In the genomic region with DNA sequence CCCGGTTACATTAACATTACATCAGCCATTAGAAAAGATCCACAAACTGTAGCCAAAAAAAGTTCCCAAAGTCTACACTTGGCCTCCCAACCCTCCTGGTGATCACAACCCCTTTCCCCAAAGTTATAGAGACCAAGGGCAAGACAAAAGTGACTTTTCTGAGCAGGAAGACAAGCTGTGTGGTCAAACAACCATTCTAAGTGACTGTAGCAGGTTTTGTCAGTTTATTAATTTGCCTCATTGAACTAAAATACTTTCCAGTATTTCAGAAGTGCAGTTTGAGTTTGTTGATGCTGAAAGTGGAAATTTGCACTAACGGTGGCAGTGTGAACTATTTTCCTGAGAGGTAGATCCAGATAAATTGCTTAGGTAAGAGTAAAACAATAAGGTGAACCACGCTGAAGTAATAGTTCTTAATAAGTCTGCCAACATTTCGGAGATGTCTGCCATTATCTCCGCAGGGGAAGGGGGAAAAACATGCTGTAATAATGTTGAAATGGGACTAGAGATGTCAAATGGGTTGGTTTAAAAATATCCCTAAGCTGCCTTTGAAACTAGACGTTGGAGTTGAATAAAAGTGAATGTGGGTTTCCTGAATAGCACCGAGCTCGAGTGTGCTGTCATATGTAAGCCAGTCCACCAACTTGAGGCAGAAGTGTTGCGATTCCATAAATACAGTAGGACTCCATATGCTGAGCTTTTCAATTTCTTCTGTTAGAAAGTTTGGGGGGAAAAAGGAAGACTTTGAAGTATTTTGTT, we compare ENCODE assay signal across 8 mouse cellular contexts. TPM values are rescaled to one million over a fixed set of nuclear protein-coding genes. Genes with fewer than 3 reads are reported as not detected.
DNase-seq lines count a peak whose midpoint lies in the region; ATAC-seq lines count a peak whose summit lies in the region.

No protein-coding gene starts in this region.

- H3K4me1 ChIP-seq in limb, embryonic 15.5 days, result peaks cover 43% of the 10 kb centered on the region

- 38% methylated on average over 9 of the region's 9 CpGs for WGBS in limb, embryonic 15.5 days

- peak overlapping the region; percentile 87 for H3K4me3 ChIP-seq in limb, embryonic 15.5 days

- H3K4me2 ChIP-seq in limb, embryonic 15.5 days, result peak overlapping the region; percentile 90

- peak; percentile 2; the same call in 1 of the 2 replicates for ATAC-seq in frontal cortex, adult (ENCODE audit: low TSS enrichment)
- ATAC-seq in limb, embryonic 15.5 days (ENCODE audit: insufficient number of reproducible peaks, low FRiP score, low TSS enrichment, low read depth), result no peak
- no peak for ATAC-seq in inflammation-experienced regulatory T-cells, adult 6 months

- H3K9ac ChIP-seq in limb, embryonic 15.5 days, result no peak overlapping the region

- no peaks in the 10 kb centered on the region for H3K9me3 ChIP-seq in limb, embryonic 15.5 days

- peaks cover 12% of the 10 kb centered on the region for H3K36me3 ChIP-seq in limb, embryonic 15.5 days

- DNase-seq in frontal cortex, postnatal 10 days (ENCODE audit: low spot score in 2 of 2), result no peak
- peak; percentile 48 for DNase-seq in 416B (ENCODE audit: low read depth)
- DNase-seq in fat pad, adult 2 months (ENCODE audit: extremely low read depth, low read depth, low spot score), result peak; percentile 4
- DNase-seq in T-cell, adult 2 months (ENCODE audit: low spot score), result no peak
- no peak for DNase-seq in urinary bladder, postnatal 14 days (ENCODE audit: low spot score)

- no peaks in the 10 kb centered on the region for H3K27me3 ChIP-seq in limb, embryonic 15.5 days

- H3K27ac ChIP-seq in limb, embryonic 15.5 days, result 0 out of 2 replicates have a peak overlapping the region, but pooled peaks have one; percentile 89

RNA-seq across cellular contexts. Expression of gene Zbtb18, which starts 1.8 kb away (rescaled TPM):
- 1.8 and 3.5 TPM in 2 replicates for polyA plus RNA-seq in limb, embryonic 15.5 days (2015; fragmentation: Nextera tagmentation; extraction: Ambion mirVana)
- 1 to 10 TPM in 2 of 3 experiments, under 1 TPM in 1; 0.63 to 3.9 (median 2.1) TPM for polyA plus RNA-seq in inflammation-experienced regulatory T-cells, adult 6 months (2017; shearing (Covaris generic))

Comparison
In these comparisons a context has a peak if more than half of its experiments do, and no peak if none do; other contexts are left out.
1. DNase-seq: peak in 416B (single experiment) and fat pad, adult 2 months (single experiment); none in frontal cortex, postnatal 10 days (0 of 2), T-cell, adult 2 months (single experiment) and urinary bladder, postnatal 14 days (single experiment).